Comparison of ENCODE assay signal across 17 mouse cellular contexts in genomic region chr9:74741949-74742348, GRCm38 (mm10).
"Had no signal": no experiment of that assay in that cellular context is flagged by ENCODE, and none has a peak within 500 bp of the region (broad histone marks: within the 10 kb centered on the region; RNA-seq: fewer than 3 reads in every experiment).

No protein-coding gene starts in this region.

- DNase-seq: liver, postnatal 0 days; lung, adult 2 months; lung, postnatal 14 days; lung, postnatal 36 days; right cerebral cortex, postnatal 14 days; thymus, adult 2 months; thymus, postnatal 25 days; thymus, postnatal 4 days had no signal

- H3K4me3 ChIP-seq: lung, embryonic 15.5 days; megakaryocyte, embryonic 14.5 days; midbrain, embryonic 12.5 days; midbrain, embryonic 15.5 days; neural tube, embryonic 12.5 days; stomach, embryonic 15.5 days had no signal

- H3K9me3 ChIP-seq: lung, embryonic 15.5 days; megakaryocyte, embryonic 14.5 days; midbrain, embryonic 12.5 days; midbrain, embryonic 15.5 days; neural tube, embryonic 12.5 days; stomach, embryonic 15.5 days had no signal

- H3K4me1 ChIP-seq: lung, embryonic 15.5 days; megakaryocyte, embryonic 14.5 days; midbrain, embryonic 12.5 days; midbrain, embryonic 15.5 days; neural tube, embryonic 12.5 days; stomach, embryonic 15.5 days had no signal

- H3K27me3 ChIP-seq: lung, embryonic 15.5 days; megakaryocyte, embryonic 14.5 days; midbrain, embryonic 12.5 days; midbrain, embryonic 15.5 days; neural tube, embryonic 12.5 days; stomach, embryonic 15.5 days had no signal

- H3K27ac ChIP-seq: lung, embryonic 15.5 days; macrophage; midbrain, embryonic 12.5 days; midbrain, embryonic 15.5 days; neural tube, embryonic 12.5 days; stomach, embryonic 15.5 days; stomach, postnatal 0 days had no signal

- H3K9ac ChIP-seq: liver, postnatal 0 days; lung, embryonic 15.5 days; midbrain, embryonic 12.5 days; midbrain, embryonic 15.5 days; neural tube, embryonic 12.5 days; stomach, embryonic 15.5 days had no signal

- ATAC-seq: liver, postnatal 0 days; lung, postnatal 0 days; midbrain, embryonic 15.5 days had no signal

- H3K4me2 ChIP-seq: lung, embryonic 15.5 days; midbrain, embryonic 12.5 days; midbrain, embryonic 15.5 days; neural tube, embryonic 12.5 days; stomach, embryonic 15.5 days had no signal

- H3K36me3 ChIP-seq: lung, embryonic 15.5 days; midbrain, embryonic 12.5 days; midbrain, embryonic 15.5 days; neural tube, embryonic 12.5 days; stomach, embryonic 15.5 days had no signal
